Mouse (Mus musculus) heart, postnatal 25 days (tissue): ENCODE data around the gene Nrbp1. TPM values are rescaled to one million over a fixed set of nuclear protein-coding genes. Genes with fewer than 3 reads are reported as not detected.

Source experiments
- DNase-seq: peaks from one replicate; pipeline ENCODE4 v3.0.0; 2022; ENCODE audit warnings: low spot score
- intact Hi-C: fragments of 180-260 bp; cut with DNase I; formaldehyde crosslinking; loops from one replicate; pipeline ENCODE4 v1.15.1; 2025
- total RNA-seq, 2 experiments: library from RNA; stranded (reverse); gene quantifications; 2 replicates each; pipeline ENCODE4 v1.2.3; 2021

Gene Nrbp1
- total RNA-seq, 2 experiments from 2014 or later, result 74.3 to 80.5 TPM

GRCm38 (mm10) chr5:31254452-31254851 lies 13.8 kb downstream of the Nrbp1 start:
- intact Hi-C loops, result no loop called here
- peak; percentile 48 for DNase-seq

- intact Hi-C loops, result no loop called here
These were observed 14.2 kb downstream of the Nrbp1 start for GRCm38 (mm10) chr5:31254901-31255300.

DNA sequence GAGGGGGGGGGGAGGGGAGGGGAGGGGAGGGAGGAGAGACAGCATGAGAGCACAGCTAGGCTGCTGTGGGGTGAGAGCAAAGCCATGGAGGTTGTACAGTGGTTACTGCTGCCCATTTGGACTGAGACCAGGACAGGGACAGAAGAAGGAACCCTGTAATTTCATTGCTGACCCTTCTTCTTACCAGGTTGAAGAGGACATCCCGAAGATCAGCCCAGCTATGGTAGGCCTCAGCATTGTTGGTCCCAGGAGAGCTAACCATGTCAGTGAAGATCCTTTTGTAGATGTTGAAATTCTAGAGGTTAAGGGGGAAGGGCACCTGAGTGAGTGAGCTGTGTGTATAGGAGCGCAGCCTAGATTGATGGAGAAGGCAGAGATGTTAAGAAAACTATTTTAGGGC lies 14.7 kb downstream of the Nrbp1 start:
- intact Hi-C loops, result no loop called here
- DNase-seq, result no peak

More at GRCm38 (mm10) chr5:31254901-31255300, 14.2 kb downstream of the Nrbp1 start:
- no peak for DNase-seq

DNA sequence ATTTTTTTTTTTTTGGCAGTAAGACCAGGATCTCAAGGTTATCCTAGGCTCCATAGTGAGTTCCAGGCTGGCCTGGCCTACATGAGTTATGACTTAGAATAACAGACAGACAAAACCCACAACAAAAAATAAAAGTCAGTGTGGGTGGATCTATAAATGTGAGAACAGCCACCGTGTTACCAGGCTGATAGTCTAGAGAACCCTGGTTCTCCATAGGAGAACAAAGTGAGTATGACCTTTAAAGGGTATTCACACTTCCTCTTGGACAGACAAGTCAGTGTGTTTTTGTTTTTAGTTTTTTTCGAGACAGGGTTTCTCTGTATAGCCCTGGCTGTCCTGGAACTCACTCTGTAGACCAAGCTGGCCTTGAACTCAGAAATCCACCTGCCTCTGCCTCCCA lies 15.3 kb downstream of the Nrbp1 start:
- no peak for DNase-seq
- intact Hi-C loops, result no loop called here

DNA sequence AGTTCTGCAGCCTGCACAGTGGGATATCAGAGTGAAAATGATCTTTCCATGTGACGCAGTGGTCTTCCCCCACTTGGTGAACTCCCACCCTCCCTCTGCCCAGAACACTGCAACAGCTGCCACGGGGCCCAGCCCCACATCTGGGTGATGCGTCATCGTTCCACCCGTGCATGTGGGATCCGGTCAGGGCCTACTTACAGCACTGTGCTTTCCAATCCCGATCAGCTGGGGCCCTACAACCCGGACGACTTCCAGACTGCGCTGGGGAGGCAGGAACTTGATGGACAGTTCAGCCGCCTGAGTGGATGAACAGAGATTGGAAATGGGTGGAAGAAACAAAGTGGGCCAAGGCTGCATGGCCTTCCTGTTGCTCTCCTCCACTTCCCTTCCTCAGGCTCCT lies 17.0 kb downstream of the Nrbp1 start:
- intact Hi-C loops, result no loop called here

GRCm38 (mm10) chr5:31266101-31266500 lies 25.4 kb downstream of the Nrbp1 start:
- intact Hi-C loops, result no loop called here
- DNase-seq, result no peak

More for the DNA sequence above, 17.0 kb downstream of the Nrbp1 start:
- no peak for DNase-seq

DNA sequence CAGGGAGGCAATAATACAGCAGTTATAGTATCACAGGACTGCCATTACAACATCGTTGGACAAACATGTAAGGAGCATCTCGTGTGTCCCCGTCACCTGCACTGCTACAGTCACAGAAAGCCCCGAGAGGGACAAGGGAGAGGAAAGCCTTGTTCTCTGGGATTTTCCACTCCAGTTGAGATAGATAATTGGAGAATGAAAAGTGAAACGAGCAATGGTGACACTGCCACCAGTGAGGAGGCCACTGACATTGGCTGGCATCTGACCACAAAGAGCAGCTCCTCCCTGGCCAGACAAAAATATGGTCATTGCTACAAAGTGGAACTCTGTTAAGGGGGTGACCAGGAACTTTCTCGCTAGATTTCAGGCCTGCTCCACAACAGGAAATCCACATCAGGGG lies 27.0 kb downstream of the Nrbp1 start:
- DNase-seq, result no peak
- intact Hi-C loops, result no loop called here

GRCm38 (mm10) chr5:31273018-31273417 lies 32.4 kb downstream of the Nrbp1 start:
- DNase-seq, result no peak
- intact Hi-C loops, result no loop called here

- intact Hi-C loops, result no loop called here
These were observed 38.8 kb downstream of the Nrbp1 start for GRCm38 (mm10) chr5:31279245-31279988.

DNA sequence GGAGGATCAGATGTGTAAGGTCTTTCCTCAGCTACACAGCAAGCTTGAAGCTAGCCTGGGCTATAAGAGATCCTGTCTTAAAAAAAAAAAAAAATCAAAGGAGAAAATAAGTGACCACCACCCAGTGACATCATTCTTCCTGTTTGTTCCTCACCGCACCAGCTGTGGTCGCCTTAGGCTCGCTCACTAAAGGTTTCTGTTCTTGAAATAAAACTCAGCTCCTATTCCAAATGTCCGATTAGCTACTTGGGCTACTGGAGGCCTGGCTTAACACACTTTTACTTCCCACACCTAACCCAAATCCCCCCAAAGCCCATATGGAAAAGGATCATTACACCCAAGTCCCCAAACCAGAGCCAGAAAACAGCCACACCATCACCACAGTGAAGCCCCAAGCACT lies 47.6 kb downstream of the Nrbp1 start:
- intact Hi-C loops, result loop anchor here (5.0 kb wide), 1 partner anchor 66 kb away; the partner anchor contains the start of gene Ppm1g
- no peak for DNase-seq

More at GRCm38 (mm10) chr5:31279245-31279988, 38.8 kb downstream of the Nrbp1 start:
- DNase-seq, result no peak

- no peak for DNase-seq
- intact Hi-C loops, result loop anchor here (5.0 kb wide), 1 partner anchor 66 kb away; the partner anchor contains the start of gene Ppm1g
These were observed 48.0 kb downstream of the Nrbp1 start for GRCm38 (mm10) chr5:31288655-31289054.

DNA sequence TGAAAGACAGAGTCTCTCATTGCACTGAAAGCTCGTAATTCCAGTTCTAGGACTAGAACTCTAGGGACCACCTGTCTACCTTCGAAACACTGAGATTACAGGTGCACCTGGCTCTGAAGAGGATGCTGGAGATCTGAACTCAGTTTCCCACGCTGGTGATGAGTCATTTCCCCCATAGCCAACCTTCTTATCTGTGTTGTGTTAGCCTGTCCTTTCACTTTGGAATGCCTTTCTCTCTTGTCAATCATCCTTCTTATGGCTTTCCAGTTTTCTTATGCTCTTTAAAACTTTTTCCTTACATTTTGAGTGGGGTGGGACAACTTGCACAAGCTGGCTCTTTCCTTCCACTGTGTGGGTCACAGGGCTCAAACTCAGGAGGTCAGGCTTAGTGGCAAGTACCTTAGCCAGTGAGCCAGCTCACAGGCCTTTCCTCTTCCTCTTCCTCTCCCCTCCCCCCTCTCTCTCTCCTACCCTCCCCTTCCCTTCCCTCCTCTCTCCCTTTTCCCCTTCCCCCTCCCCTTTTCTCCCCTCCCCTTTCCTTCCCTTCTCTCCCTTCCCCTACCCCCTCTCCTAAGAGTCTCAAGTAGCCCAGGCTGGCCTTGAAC lies 49.1 kb downstream of the Nrbp1 start:
- DNase-seq, result no peak
- intact Hi-C loops, result loop anchor here (5.0 to 10.0 kb wide), 4 partner anchors 47 to 175 kb away; partner anchors contain the start of genes Gm29609, Gm9970, Nrbp1 and Ppm1g

DNA sequence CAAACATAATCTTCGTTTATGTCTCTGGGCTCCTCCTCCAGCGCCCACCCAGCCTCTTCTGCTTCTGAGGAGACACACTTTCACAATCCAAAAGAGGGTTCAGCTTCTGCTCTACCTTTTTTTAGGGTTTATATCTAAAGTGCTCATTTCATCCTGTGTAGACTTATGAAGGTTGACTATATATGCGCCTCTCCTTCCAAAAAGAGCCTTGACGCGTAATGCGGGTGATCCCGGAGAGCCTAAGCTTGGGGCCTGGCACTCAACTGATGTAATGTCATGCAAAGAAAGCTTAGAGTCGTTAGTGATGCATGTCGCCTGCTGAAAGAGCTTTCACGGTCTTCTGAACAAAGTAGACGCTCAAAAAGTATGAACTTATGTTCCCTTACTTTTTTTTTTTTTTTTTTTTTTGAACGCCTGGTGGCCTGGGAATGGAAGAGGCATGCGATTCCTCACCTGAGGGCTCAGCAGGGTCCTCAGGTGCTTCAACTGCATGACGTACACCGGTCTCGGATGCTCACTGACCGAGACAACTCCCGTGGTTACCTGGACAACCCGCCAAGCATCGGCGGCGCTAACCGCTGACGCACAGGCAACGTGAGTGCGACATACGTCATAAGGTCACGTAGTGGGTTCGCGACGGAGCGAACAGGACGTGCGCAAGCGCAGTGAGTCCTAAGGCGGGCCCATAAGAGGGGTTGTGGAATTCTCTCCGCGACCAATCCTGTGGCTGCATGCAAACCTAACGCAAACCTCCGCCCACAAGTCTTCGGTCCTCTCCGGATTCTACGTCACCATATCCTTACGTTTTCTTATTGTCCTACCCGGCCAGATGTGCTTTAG lies 50.1 kb downstream of the Nrbp1 start, which contains the start of gene Ift172:
TSS of gene Ift172 (minus strand) at position 596 of the 840 bp plus-strand sequence.
- DNase-seq, result peak; percentile 94
- intact Hi-C loops, result loop anchor here (5.0 to 10.0 kb wide), 3 partner anchors 48 to 174 kb away; partner anchors contain the start of genes Gm29609, Gm9970 and Nrbp1

- intact Hi-C loops, result loop anchor here (5.0 to 10.0 kb wide), 3 partner anchors 49 to 173 kb away; partner anchors contain the start of genes Gm29609, Gm9970 and Nrbp1
These were observed 50.7 kb downstream of the Nrbp1 start for GRCm38 (mm10) chr5:31291361-31291688.

GRCm38 (mm10) chr5:31294964-31295605 lies 54.4 kb downstream of the Nrbp1 start:
- intact Hi-C loops, result loop anchor here (5.0 to 10.0 kb wide), 3 partner anchors 53 to 170 kb away; partner anchors contain the start of genes Gm29609, Gm9970 and Nrbp1
- no peak for DNase-seq

More at GRCm38 (mm10) chr5:31291361-31291688, 50.7 kb downstream of the Nrbp1 start:
- DNase-seq, result no peak

DNA sequence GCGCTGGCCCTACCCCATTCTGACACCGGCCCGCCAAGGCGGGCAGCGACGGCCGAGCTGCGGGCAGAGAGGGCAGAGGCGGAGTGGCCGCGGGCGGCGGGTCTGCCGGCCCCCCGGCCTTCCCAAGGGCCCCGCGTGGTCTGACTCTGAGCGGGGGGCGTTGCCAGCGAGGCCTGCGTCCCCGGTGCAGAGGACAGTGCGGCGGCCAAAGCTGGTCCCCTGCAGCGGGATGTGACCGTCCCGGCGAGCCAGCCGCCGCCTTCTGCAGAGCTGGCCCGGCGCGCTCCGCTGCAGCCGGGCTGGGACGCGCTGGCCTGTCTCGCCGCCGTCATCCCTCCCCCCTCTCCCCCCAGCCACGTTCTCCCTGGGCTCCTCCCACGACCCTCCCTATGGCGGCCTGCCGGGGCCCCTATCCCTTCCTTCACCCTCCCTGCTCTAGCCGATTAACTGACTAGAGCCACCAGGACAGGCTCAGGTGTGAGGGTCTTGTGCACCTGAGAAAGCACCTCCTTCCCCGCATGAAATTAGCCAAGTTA lies 55.0 kb downstream of the Nrbp1 start, which contains the start of gene Fndc4:
TSS of gene Fndc4 (minus strand) at position 475 of the 536 bp plus-strand sequence.
- intact Hi-C loops, result loop anchor here (10.0 kb wide), 1 partner anchor 169 kb away; no protein-coding TSS in a partner anchor

GRCm38 (mm10) chr5:31297047-31297757 lies 56.5 kb downstream of the Nrbp1 start, which contains the start of gene Gckr:
Gene Gckr, plus strand, starts transcription at chr5:31297443.
- intact Hi-C loops, result loop anchor here (10.0 kb wide), 1 partner anchor 168 kb away; no protein-coding TSS in a partner anchor
- no peak for DNase-seq

More for the DNA sequence above, 55.0 kb downstream of the Nrbp1 start, which contains the start of gene Fndc4:
- no peak for DNase-seq

DNA sequence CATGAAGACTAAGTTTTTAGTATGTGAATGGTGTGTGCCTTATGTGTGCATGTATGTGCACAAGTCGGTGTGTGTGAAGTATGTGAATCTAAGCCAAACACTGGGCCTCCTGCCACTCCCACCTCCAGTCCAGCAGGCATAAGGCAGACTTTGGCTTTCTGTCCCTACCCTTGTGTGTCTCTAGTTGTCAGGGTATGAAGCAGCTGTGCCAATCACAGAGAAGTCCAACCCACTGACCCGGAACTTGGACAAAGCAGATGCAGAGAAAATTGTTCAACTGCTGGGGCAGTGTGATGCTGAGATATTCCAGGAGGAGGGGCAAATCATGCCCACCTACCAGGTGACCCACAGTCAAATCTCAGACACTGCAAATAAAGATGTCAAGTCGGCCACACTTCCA lies 57.3 kb downstream of the Nrbp1 start:
- no peak for DNase-seq
- intact Hi-C loops, result loop anchor here (10.0 kb wide), 1 partner anchor 167 kb away; no protein-coding TSS in a partner anchor
